Mouse (Mus musculus): Measurements from ENCODE around the gene Wfdc1. TPM values are rescaled to one million over a fixed set of nuclear protein-coding genes. Genes with fewer than 3 reads are reported as not detected.

Wfdc1 gene
- total and polyA plus RNA-seq, 3 experiments: not detected

GRCm38 (mm10) chr8:119646846-119647245 is 19.3 kb upstream of the Wfdc1 start:
- Histone ChIP-seq H3K9ac (ENCODE audit: insufficient read depth, low read depth) (no peak overlapping the region), H3K4me2 (ENCODE audit: insufficient read depth, low read depth, poor library complexity, severe bottlenecking) (no peak overlapping the region), H3K4me1 (ENCODE audit: control insufficient read depth in 1 of 2, insufficient read depth in 2 of 2) (no peaks in the 10 kb centered on the region), H3K79me2 (replicated peaks; ENCODE audit: control insufficient read depth, extremely low read depth, insufficient read depth, poor library complexity, severe bottlenecking) (no peaks in the 10 kb centered on the region), H3K27me3 (replicated peaks) (peaks cover 68% of the 10 kb centered on the region), H3K36me3 (replicated peaks in 1 of 2; ENCODE audit: control insufficient read depth in 1 of 2, insufficient read depth in 1 of 2, low read length in 1 of 2) (no peaks in the 10 kb centered on the region), H3K9me3 (replicated peaks; ENCODE audit: low read length) (peaks cover 16% of the 10 kb centered on the region), H3K4me3 (replicated peaks in 1 of 3; ENCODE audit: low read depth in 2 of 3, low read length in 2 of 3, poor library complexity in 1 of 3) (no peak overlapping the region), H3K27ac (ENCODE audit: insufficient read depth, low read depth) (no peak overlapping the region)
- TF ChIP-seq CHD2 (IDR thresholded peaks at IDR 0.05; ENCODE audit: low read length) (no peak), GABPA (IDR thresholded peaks at IDR 0.05; ENCODE audit: insufficient replicate concordance, low read depth, low read length) (no peak), CHD1 (IDR thresholded peaks at IDR 0.05; ENCODE audit: low read depth, low read length) (no peak), RAD21 (IDR thresholded peaks at IDR 0.05; ENCODE audit: low read depth, low read length) (no peak)
- in situ Hi-C loops (cut with MboI; ENCODE audit: low pct_ligation_motif_present, low pct_unique_long_range_greater_than_20kb, low sequenced_read_pairs): no loop called here
- DNase-seq (ENCODE audit: extremely low read depth): no peak
- dilution Hi-C loops (cut with MboI; ENCODE audit: extremely low pct_ligation_motif_present, extremely low pct_unique_long_range_greater_than_20kb, low sequenced_read_pairs): no loop called here

- Histone ChIP-seq H3K36me3 (replicated peaks in 1 of 2; ENCODE audit: control insufficient read depth in 1 of 2, insufficient read depth in 1 of 2, low read length in 1 of 2) (no peaks in the 10 kb centered on the region), H3K79me2 (replicated peaks; ENCODE audit: control insufficient read depth, extremely low read depth, insufficient read depth, poor library complexity, severe bottlenecking) (no peaks in the 10 kb centered on the region), H3K27ac (ENCODE audit: insufficient read depth, low read depth) (no peak overlapping the region), H3K27me3 (replicated peaks) (peaks cover 63% of the 10 kb centered on the region), H3K4me3 (replicated peaks in 1 of 3; ENCODE audit: low read depth in 2 of 3, low read length in 2 of 3, poor library complexity in 1 of 3) (no peak overlapping the region), H3K9me3 (replicated peaks; ENCODE audit: low read length) (peaks cover 14% of the 10 kb centered on the region), H3K4me1 (ENCODE audit: control insufficient read depth in 1 of 2, insufficient read depth in 2 of 2) (no peaks in the 10 kb centered on the region), H3K4me2 (ENCODE audit: insufficient read depth, low read depth, poor library complexity, severe bottlenecking) (no peak overlapping the region), H3K9ac (ENCODE audit: insufficient read depth, low read depth) (no peak overlapping the region)
- TF ChIP-seq CTCF (conservative IDR thresholded peaks at IDR 0.05 in 1 of 2, IDR thresholded peaks at IDR 0.05 in 1 of 2; ENCODE audit: low read depth in 2 of 2, low read length in 2 of 2) (no peak), RCOR1 (conservative IDR thresholded peaks at IDR 0.05; ENCODE audit: low read depth, low read length) (no peak), ZC3H11A (IDR thresholded peaks at IDR 0.05; ENCODE audit: low read depth, low read length) (no peak), GABPA (IDR thresholded peaks at IDR 0.05; ENCODE audit: insufficient replicate concordance, low read depth, low read length) (no peak), ZNF384 (IDR thresholded peaks at IDR 0.05; ENCODE audit: low read depth, low read length) (no peak)
- no peak for DNase-seq (ENCODE audit: extremely low read depth)
- dilution Hi-C loops (cut with MboI; ENCODE audit: extremely low pct_ligation_motif_present, extremely low pct_unique_long_range_greater_than_20kb, low sequenced_read_pairs) (no loop called here), in situ Hi-C loops (cut with MboI; ENCODE audit: low pct_ligation_motif_present, low pct_unique_long_range_greater_than_20kb, low sequenced_read_pairs) (no loop called here)
These were observed 14.8 kb upstream of the Wfdc1 start for GRCm38 (mm10) chr8:119651324-119651723.

GRCm38 (mm10) chr8:119656709-119657464 is 9.3 kb upstream of the Wfdc1 start:
- DNase-seq (ENCODE audit: extremely low read depth): peak; percentile 15
- dilution Hi-C loops (cut with MboI; ENCODE audit: extremely low pct_ligation_motif_present, extremely low pct_unique_long_range_greater_than_20kb, low sequenced_read_pairs) (no loop called here), in situ Hi-C loops (cut with MboI; ENCODE audit: low pct_ligation_motif_present, low pct_unique_long_range_greater_than_20kb, low sequenced_read_pairs) (no loop called here)
- no peak overlapping the region for H3K9ac ChIP-seq (ENCODE audit: insufficient read depth, low read depth)
- peaks cover 17% of the 10 kb centered on the region for H3K9me3 ChIP-seq (replicated peaks; ENCODE audit: low read length)
- H3K4me3 ChIP-seq (replicated peaks in 1 of 3; ENCODE audit: low read depth in 2 of 3, low read length in 2 of 3, poor library complexity in 1 of 3): no peak overlapping the region
- no peaks in the 10 kb centered on the region for H3K4me1 ChIP-seq (ENCODE audit: control insufficient read depth in 1 of 2, insufficient read depth in 2 of 2)
- TF ChIP-seq HCFC1 (IDR thresholded peaks at IDR 0.05; ENCODE audit: low read depth, low read length) (no peak), CTCF (conservative IDR thresholded peaks at IDR 0.05 in 1 of 2, IDR thresholded peaks at IDR 0.05 in 1 of 2; ENCODE audit: low read depth in 2 of 2, low read length in 2 of 2) (peak in 1 of 2 experiments; percentile 42; a peak in 2 of 4 replicates)
- H3K79me2 ChIP-seq (replicated peaks; ENCODE audit: control insufficient read depth, extremely low read depth, insufficient read depth, poor library complexity, severe bottlenecking): no peaks in the 10 kb centered on the region
- no peak overlapping the region for H3K4me2 ChIP-seq (ENCODE audit: insufficient read depth, low read depth, poor library complexity, severe bottlenecking)
- peaks cover 51% of the 10 kb centered on the region for H3K27me3 ChIP-seq (replicated peaks)
- no peaks in the 10 kb centered on the region for H3K36me3 ChIP-seq (replicated peaks in 1 of 2; ENCODE audit: control insufficient read depth in 1 of 2, insufficient read depth in 1 of 2, low read length in 1 of 2)
- H3K27ac ChIP-seq (ENCODE audit: insufficient read depth, low read depth): no peak overlapping the region
